Mouse (Mus musculus): ENCODE data around the gene Ctr9.

DNA sequence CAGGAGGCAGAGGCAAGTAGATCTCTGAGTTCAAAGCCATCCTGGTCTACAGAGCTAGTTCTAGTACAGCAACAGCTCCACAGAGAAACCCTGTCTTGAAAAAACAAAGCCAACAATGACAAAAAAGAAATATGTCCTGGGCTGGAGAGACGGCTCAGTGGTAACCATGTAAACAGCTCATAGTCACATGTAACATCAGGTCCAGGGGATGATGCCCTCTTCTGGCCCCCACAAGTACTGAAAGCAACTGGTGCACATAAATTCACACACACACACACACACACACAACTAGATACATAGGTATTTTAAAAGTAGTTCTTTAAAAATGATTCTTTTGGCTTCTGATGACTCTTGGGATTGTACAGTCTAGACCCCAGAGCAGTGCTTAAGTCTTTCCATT, 34.2 kb downstream of the Ctr9 start:
- TF ChIP-seq CTCF (IDR thresholded peaks at IDR 0.05; ENCODE audit: low read depth) (no peak), EP300 (IDR thresholded peaks at IDR 0.05; ENCODE audit: low read depth) (no peak)

All from liver, embryonic 14.5 days (tissue).